In genomic region chr10:93353545-93354326, GRCm38 (mm10) we compare ENCODE assay signal across 28 mouse cellular contexts. TPM values are rescaled to one million over a fixed set of nuclear protein-coding genes. Genes with fewer than 3 reads are reported as not detected.
A peak's percentile ranks its signal among the peaks of the same experiment; 100 is the strongest.
DNase-seq lines count a peak whose midpoint lies in the region; ATAC-seq and TF ChIP-seq lines count a peak whose summit lies in the region.
"Had no signal": no experiment of that assay in that cellular context is flagged by ENCODE, and none has a peak within 500 bp of the region (broad histone marks: within the 10 kb centered on the region; RNA-seq: fewer than 3 reads in every experiment).

No protein-coding gene starts in this region.

- H3ac ChIP-seq in myocyte (ENCODE audit: control insufficient read depth, insufficient read length), result no peak overlapping the region

- WGBS in hindbrain, embryonic 11.5 days, result 80% methylated on average over 10 of the region's 10 CpGs

- no peaks in the 10 kb centered on the region for H3K79me2 ChIP-seq in myocyte (ENCODE audit: control insufficient read depth, insufficient read depth)

- no peaks in the 10 kb centered on the region for H3K9me3 ChIP-seq in hindbrain, embryonic 11.5 days (ENCODE audit: control insufficient read depth, low read length)
- H3K9me3 ChIP-seq: G1E; heart, embryonic 12.5 days; hindbrain, embryonic 10.5 days; limb, embryonic 15.5 days; midbrain, embryonic 12.5 days; neural tube, embryonic 12.5 days had no signal

- H3K9ac ChIP-seq in hindbrain, embryonic 11.5 days (ENCODE audit: low read depth, low read length), result no peak overlapping the region
- H3K9ac ChIP-seq: heart, embryonic 12.5 days; limb, embryonic 15.5 days; liver, embryonic 14.5 days; lung, embryonic 14.5 days; midbrain, embryonic 12.5 days; neural tube, embryonic 12.5 days had no signal

- H3K36me3 ChIP-seq in myocyte (ENCODE audit: control insufficient read depth, insufficient read depth), result no peaks in the 10 kb centered on the region
- no peaks in the 10 kb centered on the region for H3K36me3 ChIP-seq in hindbrain, embryonic 11.5 days (ENCODE audit: control insufficient read depth, insufficient read depth, low read length)
- H3K36me3 ChIP-seq: forebrain, embryonic 10.5 days; G1E; heart, embryonic 12.5 days; hindbrain, embryonic 10.5 days; limb, embryonic 15.5 days; midbrain, embryonic 12.5 days; neural tube, embryonic 12.5 days had no signal

- no peak for TF ChIP-seq POLR2A in myocyte (IDR thresholded peaks at IDR 0.05; ENCODE audit: insufficient read length, low read depth)

- ATAC-seq in hindbrain, embryonic 11.5 days (ENCODE audit: low FRiP score), result no peak
- ATAC-seq: activated CD4-positive, CD25-positive, alpha-beta regulatory T cell, adult 4 months; forebrain, embryonic 16.5 days; hindbrain, postnatal 0 days had no signal

- peak; percentile 68 to 74 for DNase-seq in spleen, postnatal 36 days (ENCODE audit: low spot score in 2 of 2)
- DNase-seq in spleen, adult 18-20 months, result no peak
- peak; percentile 26 for DNase-seq in NIH3T3 (ENCODE audit: low read depth)
- DNase-seq in adrenal gland, postnatal 10 days, result no peak
- DNase-seq in right cerebral cortex, postnatal 25 days, result no peak
- no peak for DNase-seq in hindbrain, embryonic 11.5 days (ENCODE audit: low spot score)
- DNase-seq: adrenal gland, adult 8-10 months; cerebellum, adult 9-11 months; gastrocnemius, postnatal 10 days; heart, adult 18-20 months; heart, postnatal 10 days; kidney, adult 11 months; kidney, postnatal 4 days; left cerebral cortex, postnatal 4 days; lung, embryonic 14.5 days; right cerebral cortex, postnatal 4 days had no signal

- H3K27me3 ChIP-seq in myocyte (ENCODE audit: control insufficient read depth, insufficient read depth, insufficient read length), result no peaks in the 10 kb centered on the region
- H3K27me3 ChIP-seq in hindbrain, embryonic 11.5 days (ENCODE audit: control insufficient read depth, insufficient read depth, low read length), result no peaks in the 10 kb centered on the region
- H3K27me3 ChIP-seq: heart, embryonic 12.5 days; limb, embryonic 15.5 days; midbrain, embryonic 12.5 days; neural tube, embryonic 12.5 days had no signal

- H3K4me1 ChIP-seq in hindbrain, embryonic 11.5 days (replicated peaks; ENCODE audit: control insufficient read depth, insufficient read depth, low read length), result no peaks in the 10 kb centered on the region
- H3K4me1 ChIP-seq: heart, embryonic 12.5 days; midbrain, embryonic 12.5 days; neural tube, embryonic 12.5 days had no signal

- no peak overlapping the region for H3K27ac ChIP-seq in hindbrain, embryonic 11.5 days (ENCODE audit: low read depth, low read length)
- H3K27ac ChIP-seq: forebrain, embryonic 10.5 days; hindbrain, postnatal 0 days; limb, embryonic 15.5 days; liver, embryonic 14.5 days; midbrain, embryonic 12.5 days; neural tube, embryonic 12.5 days had no signal

- H3K4me2 ChIP-seq in myocyte (ENCODE audit: low read depth), result no peak overlapping the region
- no peak overlapping the region for H3K4me2 ChIP-seq in hindbrain, embryonic 11.5 days (replicated peaks; ENCODE audit: low read depth, low read length)
- H3K4me2 ChIP-seq: heart, embryonic 12.5 days; limb, embryonic 15.5 days; lung, embryonic 14.5 days; midbrain, embryonic 12.5 days; neural tube, embryonic 12.5 days had no signal

- H3K4me3 ChIP-seq in myocyte, result no peak overlapping the region
- H3K4me3 ChIP-seq in hindbrain, embryonic 11.5 days (ENCODE audit: low read depth, low read length), result no peak overlapping the region
- H3K4me3 ChIP-seq: forebrain, embryonic 10.5 days; heart, embryonic 12.5 days; hindbrain, embryonic 10.5 days; limb, embryonic 15.5 days; midbrain, embryonic 12.5 days; neural tube, embryonic 12.5 days had no signal

TF ChIP-seq in myocyte, 11 proteins besides CTCF, POLR2A, EP300 and RAD21:
- TF ChIP-seq REST (IDR thresholded peaks at IDR 0.05; ENCODE audit: insufficient read depth, insufficient read length), result no peak
- peak; percentile 35 for TF ChIP-seq USF1 (IDR thresholded peaks at IDR 0.05; ENCODE audit: low read depth)
- TF ChIP-seq TCF3 (IDR thresholded peaks at IDR 0.05; ENCODE audit: insufficient read length, low read depth), result no peak
- TF ChIP-seq E2F4 (IDR thresholded peaks at IDR 0.05; ENCODE audit: insufficient read depth), result no peak
- TF ChIP-seq MYOG (IDR thresholded peaks at IDR 0.05; ENCODE audit: control insufficient read depth in 1 of 3, insufficient read depth in 1 of 3, insufficient read length in 2 of 3, low read depth in 2 of 3), result no peak
- no peak for TF ChIP-seq MYOD1 (IDR thresholded peaks at IDR 0.05; ENCODE audit: control insufficient read depth in 1 of 3, insufficient read length in 2 of 3, low read depth in 2 of 3)
- TF ChIP-seq CEBPB (IDR thresholded peaks at IDR 0.05; ENCODE audit: insufficient read depth, poor library complexity, severe bottlenecking), result no peak

RNA-seq across cellular contexts. Expression of gene Elk3, which starts 42.8 kb away (rescaled TPM):
- polyA plus RNA-seq in myocyte (2012; fragmentation: generic; extraction: Trizol), result 28.4 TPM
- total RNA-seq in adrenal gland, postnatal 10 days (2021), result 10 to 100 TPM; 58.4 to 70.4 TPM
- 16.0 and 22.8 TPM in 2 replicates for polyA plus RNA-seq in hindbrain, embryonic 11.5 days (2014; fragmentation: Nextera tagmentation; extraction: Ambion mirVana)
- polyA plus RNA-seq: G1E had no signal

Comparison
In these comparisons a context has a peak if more than half of its experiments do, and no peak if none do; other contexts are left out.
1. DNase-seq: peak in spleen, postnatal 36 days (2 of 2) and NIH3T3 (single experiment); none in spleen, adult 18-20 months (0 of 2), adrenal gland, postnatal 10 days (single experiment), right cerebral cortex, postnatal 25 days (single experiment) and hindbrain, embryonic 11.5 days (single experiment).